Comparison of ENCODE assay signal across 28 mouse cellular contexts in the genomic region with DNA sequence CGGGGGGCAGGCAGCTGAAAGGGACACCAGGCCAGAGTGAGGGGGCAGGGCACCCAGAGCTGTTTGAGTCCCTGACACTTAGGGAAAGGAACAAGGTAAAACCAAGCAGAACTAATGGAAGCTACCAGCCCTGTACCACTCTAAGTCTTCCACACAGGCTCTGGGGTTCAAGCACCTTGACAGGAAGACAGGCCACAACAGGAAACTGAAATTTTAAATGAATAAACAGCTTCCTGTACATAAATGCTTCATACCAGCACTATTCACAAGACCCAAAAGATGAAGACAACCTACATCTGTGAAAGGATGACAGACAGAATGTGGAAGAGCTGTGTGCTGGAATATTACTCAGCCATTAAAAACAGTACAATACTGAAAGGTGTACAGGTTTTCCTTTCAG. TPM values are rescaled to one million over a fixed set of nuclear protein-coding genes. Genes with fewer than 3 reads are reported as not detected.
DNase-seq lines count a peak whose midpoint lies in the region; ATAC-seq lines count a peak whose summit lies in the region.
"Had no signal": no experiment of that assay in that cellular context is flagged by ENCODE, and none has a peak within 500 bp of the region (broad histone marks: within the 10 kb centered on the region; RNA-seq: fewer than 3 reads in every experiment).

No protein-coding gene starts in this region.

- H3K4me3 ChIP-seq in liver, embryonic 12.5 days, result no peak overlapping the region
- H3K4me3 ChIP-seq: embryonic facial prominence, embryonic 13.5 days; embryonic facial prominence, embryonic 15.5 days; erythroblast, embryonic 14.5 days; forebrain, embryonic 10.5 days; forebrain, embryonic 12.5 days had no signal

- no peak overlapping the region for H3K9ac ChIP-seq in liver, embryonic 12.5 days
- H3K9ac ChIP-seq: embryonic facial prominence, embryonic 13.5 days; embryonic facial prominence, embryonic 15.5 days; forebrain, embryonic 12.5 days had no signal

- H3K27me3 ChIP-seq in liver, embryonic 12.5 days (replicated peaks), result no peaks in the 10 kb centered on the region
- H3K27me3 ChIP-seq: CH12.LX; embryonic facial prominence, embryonic 13.5 days; embryonic facial prominence, embryonic 15.5 days; forebrain, embryonic 12.5 days; Patski had no signal

- ATAC-seq in activated CD4-positive, CD25-positive, alpha-beta regulatory T cell, adult 4 months, result peak; percentile 84
- peak; percentile 65 for ATAC-seq in inflammation-experienced regulatory T-cells, adult 6 months
- ATAC-seq in liver, embryonic 12.5 days, result no peak
- ATAC-seq: forebrain, embryonic 14.5 days; forebrain, embryonic 16.5 days; Patski had no signal

- H3K9me3 ChIP-seq in liver, embryonic 12.5 days (replicated peaks), result no peaks in the 10 kb centered on the region
- H3K9me3 ChIP-seq: embryonic facial prominence, embryonic 13.5 days; embryonic facial prominence, embryonic 15.5 days; forebrain, embryonic 10.5 days; forebrain, embryonic 12.5 days; G1E had no signal

- peak; percentile 44 for DNase-seq in thymus, postnatal 0 days (ENCODE audit: low spot score)
- no peak for DNase-seq in thymus, postnatal 14 days
- DNase-seq in left cerebral cortex, adult 8-10 months (ENCODE audit: low spot score in 2 of 2), result no peak
- DNase-seq: adrenal gland, adult 2 months; adrenal gland, postnatal 10 days; adrenal gland, postnatal 25 days; B cell, adult 2 months; cerebellum, adult 11 months; cerebellum, adult 18-20 months; cerebellum, adult 8-10 months; cerebellum, adult 9-11 months; cerebellum, postnatal 14 days; cerebellum, postnatal 36 days; embryo, embryonic 11 days had no signal

- peaks cover 23% of the 10 kb centered on the region for H3K4me1 ChIP-seq in liver, embryonic 12.5 days
- H3K4me1 ChIP-seq: forebrain, embryonic 10.5 days; forebrain, embryonic 12.5 days had no signal

- 60% methylated on average over 1 of the region's 1 CpGs for WGBS in liver, embryonic 12.5 days (ENCODE audit: insufficient replicate concordance)

- H3K4me2 ChIP-seq in liver, embryonic 12.5 days, result no peak overlapping the region
- H3K4me2 ChIP-seq: embryonic facial prominence, embryonic 13.5 days; embryonic facial prominence, embryonic 15.5 days; forebrain, embryonic 12.5 days had no signal

- no peak overlapping the region for H3K27ac ChIP-seq in liver, embryonic 12.5 days
- H3K27ac ChIP-seq: embryonic facial prominence, embryonic 13.5 days; embryonic facial prominence, embryonic 15.5 days; forebrain, embryonic 10.5 days; forebrain, embryonic 12.5 days had no signal

- peaks cover 44% of the 10 kb centered on the region for H3K36me3 ChIP-seq in liver, embryonic 12.5 days

RNA-seq across cellular contexts. Expression of gene Tmem245, which starts 11.9 kb away (rescaled TPM):
- polyA plus RNA-seq in thymus, postnatal 0 days (2015; fragmentation: Nextera tagmentation; extraction: Ambion mirVana), result 4.0 and 6.0 TPM in 2 replicates
- 1 to 10 TPM; 5.1 to 5.7 TPM for polyA plus RNA-seq in activated CD4-positive, CD25-positive, alpha-beta regulatory T cell, adult 4 months (2017; shearing (Covaris generic))
- 1 to 10 TPM; 4.4 to 8.2 (median 5.9) TPM for polyA plus RNA-seq in inflammation-experienced regulatory T-cells, adult 6 months (2017; shearing (Covaris generic))
- 5.8 and 6.1 TPM in 2 replicates for polyA plus RNA-seq in liver, embryonic 12.5 days (2016; fragmentation: Nextera tagmentation; extraction: Ambion mirVana)
- 10 to 100 TPM; 41.6 to 49.3 (median 45.9) TPM for total RNA-seq in left cerebral cortex, adult 8-10 months (2022)

RNA-seq across cellular contexts. Expression of gene Frrs1l, which starts 54.9 kb away (rescaled TPM):
- polyA plus RNA-seq in thymus, postnatal 0 days (2015; fragmentation: Nextera tagmentation; extraction: Ambion mirVana), result 0.04 TPM in 1 of 2 replicates, not detected in the other
- under 1 TPM in 1 of 2 experiments, not detected in 1; 0.16 TPM for polyA plus RNA-seq in activated CD4-positive, CD25-positive, alpha-beta regulatory T cell, adult 4 months (2017; shearing (Covaris generic))
- not detected for polyA plus RNA-seq in inflammation-experienced regulatory T-cells, adult 6 months (2017; shearing (Covaris generic))
- 0.06 TPM in 1 of 2 replicates, not detected in the other for polyA plus RNA-seq in liver, embryonic 12.5 days (2016; fragmentation: Nextera tagmentation; extraction: Ambion mirVana)
- total RNA-seq in left cerebral cortex, adult 8-10 months (2022), result 100 to 1,000 TPM; 181 to 223 (median 197) TPM
- total RNA-seq: CH12.LX; common myeloid progenitor, adult 5-6 weeks had no signal
- polyA plus RNA-seq: erythroblast, embryonic 14.5 days; G1E; Patski had no signal
